Mouse (Mus musculus): ENCODE results near the gene Ugt2b1. TPM values are rescaled to one million over a fixed set of nuclear protein-coding genes. Genes with fewer than 3 reads are reported as not detected.

Gene Ugt2b1
- 1.2 and 1.9 TPM in 2 replicates for polyA plus RNA-seq (2012; rRNA removed)

DNA sequence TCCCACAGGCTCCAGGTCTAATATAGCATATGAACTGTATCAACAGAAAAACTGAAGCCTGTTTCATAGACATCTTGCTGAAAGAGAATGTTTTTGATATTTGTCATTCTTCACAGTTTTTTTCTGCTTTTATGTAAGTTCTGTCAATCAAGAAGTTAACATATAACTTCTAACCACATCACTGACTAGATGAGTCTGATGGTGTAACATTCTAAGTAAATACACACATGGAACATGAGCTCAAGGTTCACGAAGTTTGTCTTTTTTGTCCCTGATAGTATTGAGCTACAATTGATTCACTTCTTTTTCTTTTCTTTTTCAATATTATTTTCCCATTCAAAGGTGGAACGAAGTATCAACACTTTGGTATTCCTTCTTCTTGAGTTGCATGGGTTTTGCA, at the start of gene Ugt2b1:
Ugt2b1 (minus strand) TSS at position 105 of the 400 bp plus-strand sequence.

DNA sequence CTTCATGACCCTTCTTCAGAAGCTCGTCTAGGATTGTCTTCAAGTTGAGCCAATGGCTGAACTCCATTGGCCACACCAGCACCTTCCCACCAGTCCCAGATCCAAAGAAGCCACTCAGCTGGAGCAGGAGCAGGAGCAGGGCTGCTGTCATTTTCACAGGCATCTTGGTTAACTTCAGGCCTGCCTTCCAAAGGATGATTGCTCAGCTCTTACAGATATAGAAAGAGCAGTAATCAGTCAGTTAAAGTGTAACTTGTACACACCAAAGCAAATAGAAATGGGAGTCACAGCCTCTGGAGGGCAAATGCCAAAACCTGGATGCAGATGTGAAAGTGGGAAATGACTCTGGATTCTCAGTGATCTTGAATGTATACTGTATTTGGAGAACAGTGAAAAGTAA, 19.6 kb downstream of the Ugt2b1 start, which contains the start of gene Ugt2b34:
Ugt2b34 (minus strand) TSS at position 180 of the 400 bp plus-strand sequence.

Other genes with a start within 250 kb of the Ugt2b1 start
- gene Tmprss11e, start 180.7 kb downstream of the Ugt2b1 start, polyA plus RNA-seq (2012; rRNA removed), result not detected in 2 replicates
- 21.3 and 24.2 TPM in 2 replicates for gene Ythdc1, start 122.3 kb downstream of the Ugt2b1 start, polyA plus RNA-seq (2012; rRNA removed)
- 64.5 and 71.5 TPM in 2 replicates for gene Ugt2b34, start 19.6 kb downstream of the Ugt2b1 start, polyA plus RNA-seq (2012; rRNA removed)
- 8.2 and 9.0 TPM in 2 replicates for gene Ugt2b35, start 74.3 kb upstream of the Ugt2b1 start, polyA plus RNA-seq (2012; rRNA removed)
- 9.5 and 10.6 TPM in 2 replicates for gene Ugt2b36, start 166.0 kb upstream of the Ugt2b1 start, polyA plus RNA-seq (2012; rRNA removed)
- gene Ugt2b5, start 213.8 kb upstream of the Ugt2b1 start, polyA plus RNA-seq (2012; rRNA removed), result 31.7 and 36.6 TPM in 2 replicates